Mouse (Mus musculus): ENCODE measurements around the gene Zfp978. TPM values are rescaled to one million over a fixed set of nuclear protein-coding genes. Genes with fewer than 3 reads are reported as not detected.
"Not testable (repeated sequence)": the region's sequence is repeated elsewhere in the genome, so short reads cannot be mapped to it uniquely, and the experiment has no call there.

The Zfp978 gene
- not detected in 2 replicates for polyA plus RNA-seq (2015; fragmentation: Nextera tagmentation; extraction: Ambion mirVana)

DNA sequence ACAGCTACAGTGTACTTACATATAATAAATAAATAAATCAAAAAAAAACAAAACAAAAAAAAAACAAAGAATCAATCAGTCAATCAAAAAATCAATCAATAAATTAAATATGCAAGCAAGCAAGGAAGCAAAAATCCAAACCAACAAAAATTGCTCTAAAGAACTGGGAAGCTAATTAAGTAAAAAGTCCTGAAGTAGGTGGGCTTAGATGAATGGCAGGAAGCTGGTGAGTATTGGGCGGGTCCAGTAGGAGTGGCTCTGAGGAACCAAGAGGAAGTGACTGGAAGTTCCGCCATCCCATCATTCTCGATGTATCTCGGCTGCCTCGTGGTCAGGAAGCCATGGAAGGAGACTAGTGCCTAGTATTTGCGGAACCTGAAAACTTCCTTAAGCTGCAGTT is at the start of gene Zfp978:
TSS of gene Zfp978 (plus strand) at position 301 of the 400 bp plus-strand sequence.
- not testable (repeated sequence) for H3K4me3 ChIP-seq (replicated peaks; ENCODE audit: low read length); H3K4me2 ChIP-seq (ENCODE audit: low read length); H3K27ac ChIP-seq (ENCODE audit: low read length); H3K9me3 ChIP-seq (ENCODE audit: control insufficient read depth, low read length); H3K27me3 ChIP-seq (replicated peaks; ENCODE audit: control insufficient read depth, insufficient read depth, low read length); H3K9ac ChIP-seq (replicated peaks; ENCODE audit: low read depth, low read length); H3K4me1 ChIP-seq (replicated peaks; ENCODE audit: control insufficient read depth, insufficient read depth, low read length); ATAC-seq; H3K36me3 ChIP-seq (ENCODE audit: control insufficient read depth, insufficient read depth)
- no CpG with 5 or more reads among the region's 6 CpGs for WGBS

DNA sequence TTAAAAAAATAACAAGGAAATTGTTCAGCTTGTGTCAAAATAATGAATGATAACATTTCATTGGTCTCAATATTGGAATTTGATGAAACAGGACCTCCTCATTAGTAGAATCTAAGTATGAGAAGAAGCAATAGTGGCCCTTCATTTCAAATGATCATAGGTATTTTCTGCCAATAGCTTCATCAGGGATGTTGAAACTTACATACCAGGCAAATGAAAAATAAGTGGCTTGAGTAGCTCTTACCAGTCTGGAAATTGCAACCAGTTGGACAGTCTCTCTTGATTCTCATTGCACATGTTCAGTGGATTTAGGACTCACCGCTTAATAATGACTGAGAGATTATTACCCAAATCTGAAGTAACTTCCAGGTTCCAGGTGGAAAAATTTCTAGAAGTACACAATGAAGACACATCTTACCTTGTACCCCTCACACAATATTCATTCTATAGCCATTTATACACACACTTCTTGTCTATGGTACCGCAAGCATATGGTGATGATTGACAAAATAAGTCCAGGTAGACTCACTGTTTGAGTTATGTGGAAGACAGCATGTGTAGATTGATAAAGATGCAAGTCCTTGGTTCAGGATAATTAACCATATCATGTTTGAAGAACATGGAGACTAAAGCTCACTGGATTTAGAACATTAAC is 25.9 kb upstream of the Zfp978 start:
- ATAC-seq; H3K27ac ChIP-seq (ENCODE audit: low read length); H3K36me3 ChIP-seq (ENCODE audit: control insufficient read depth, insufficient read depth); H3K27me3 ChIP-seq (replicated peaks; ENCODE audit: control insufficient read depth, insufficient read depth, low read length); H3K4me3 ChIP-seq (replicated peaks; ENCODE audit: low read length); H3K4me2 ChIP-seq (ENCODE audit: low read length); H3K9ac ChIP-seq (replicated peaks; ENCODE audit: low read depth, low read length); H3K4me1 ChIP-seq (replicated peaks; ENCODE audit: control insufficient read depth, insufficient read depth, low read length): not testable (repeated sequence)
- peaks cover 48% of the 10 kb centered on the region for H3K9me3 ChIP-seq (ENCODE audit: control insufficient read depth, low read length)
- 91% methylated on average over 2 of the region's 2 CpGs for WGBS

DNA sequence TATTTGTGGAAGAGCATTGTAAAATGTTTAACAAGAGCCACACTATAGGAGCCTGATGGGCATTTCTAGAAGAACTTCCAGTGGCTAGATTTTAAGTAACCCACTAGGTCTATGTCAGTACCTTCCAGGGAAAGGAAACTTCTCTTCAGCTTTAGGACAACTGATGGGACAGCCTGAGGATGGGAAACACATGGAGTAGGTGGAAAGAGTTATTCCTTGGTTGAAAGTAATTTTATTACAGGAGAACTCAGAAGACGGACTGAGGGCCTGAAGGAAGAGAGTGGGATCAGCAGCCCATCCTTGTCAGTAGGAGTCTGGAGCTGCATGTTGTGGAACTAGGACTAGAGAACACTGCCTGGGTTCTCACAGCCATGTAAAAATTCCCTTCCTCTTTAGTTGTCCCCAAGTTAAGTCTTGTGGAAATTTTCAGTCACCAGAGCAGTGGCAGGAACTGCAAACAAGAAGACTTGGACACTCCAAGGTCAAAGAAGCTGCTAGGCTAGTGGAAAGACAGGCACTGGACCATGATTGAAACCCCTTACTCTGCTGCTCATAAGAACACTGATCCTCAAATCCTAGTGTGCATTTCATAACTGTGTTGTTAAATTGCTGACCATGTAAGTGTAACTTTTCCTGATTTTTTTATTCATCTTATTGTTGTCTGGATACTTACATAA is 25.3 kb upstream of the Zfp978 start:
- peaks cover 51% of the 10 kb centered on the region for H3K9me3 ChIP-seq (ENCODE audit: control insufficient read depth, low read length)
- not testable (repeated sequence) for ATAC-seq; H3K4me2 ChIP-seq (ENCODE audit: low read length); H3K9ac ChIP-seq (replicated peaks; ENCODE audit: low read depth, low read length); H3K27me3 ChIP-seq (replicated peaks; ENCODE audit: control insufficient read depth, insufficient read depth, low read length); H3K4me3 ChIP-seq (replicated peaks; ENCODE audit: low read length); H3K36me3 ChIP-seq (ENCODE audit: control insufficient read depth, insufficient read depth); H3K27ac ChIP-seq (ENCODE audit: low read length); H3K4me1 ChIP-seq (replicated peaks; ENCODE audit: control insufficient read depth, insufficient read depth, low read length)
- 47% methylated on average over 1 of the region's 1 CpGs for WGBS

DNA sequence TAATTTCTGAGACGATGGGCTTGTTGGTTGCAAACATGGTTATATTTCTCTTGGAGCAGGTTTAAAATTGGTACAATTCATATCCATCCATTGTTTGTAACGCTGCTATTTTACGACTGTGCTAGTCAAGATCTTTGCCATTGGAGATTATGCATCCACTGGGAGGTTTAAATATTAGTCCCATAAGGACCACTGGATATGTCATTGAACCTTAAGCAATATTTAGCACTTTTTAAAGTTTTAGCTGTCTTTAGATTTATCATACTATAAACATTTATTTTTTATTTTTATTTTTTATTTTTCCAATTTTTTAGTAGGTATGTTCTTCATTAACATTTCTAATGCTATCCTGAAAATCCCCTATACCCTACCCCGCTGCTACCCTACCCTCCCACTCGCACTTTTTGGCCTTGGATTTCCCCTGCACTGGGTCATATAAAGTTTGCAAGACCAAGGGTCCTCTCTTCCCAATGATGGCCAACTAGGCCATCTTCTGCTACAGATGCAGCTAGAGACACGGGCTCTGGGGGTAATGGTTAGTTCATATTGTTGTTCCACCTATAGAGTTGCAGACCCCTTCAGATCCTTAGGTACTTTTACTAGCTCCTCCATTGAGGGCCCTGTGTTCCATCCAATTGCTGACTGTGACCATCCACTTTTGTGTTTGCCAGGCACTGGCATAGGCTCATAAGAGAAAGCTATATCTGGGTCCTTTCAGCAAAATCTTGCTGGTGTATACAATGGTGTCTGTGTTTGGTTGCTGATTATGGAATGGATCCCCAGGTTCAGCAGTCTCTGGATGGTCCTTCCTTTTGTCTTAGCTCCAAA is 24.5 kb upstream of the Zfp978 start:
- 70% methylated on average over 6 of the region's 6 CpGs for WGBS
- H3K4me2 ChIP-seq (ENCODE audit: low read length); H3K27ac ChIP-seq (ENCODE audit: low read length); ATAC-seq; H3K4me1 ChIP-seq (replicated peaks; ENCODE audit: control insufficient read depth, insufficient read depth, low read length); H3K27me3 ChIP-seq (replicated peaks; ENCODE audit: control insufficient read depth, insufficient read depth, low read length); H3K9ac ChIP-seq (replicated peaks; ENCODE audit: low read depth, low read length); H3K36me3 ChIP-seq (ENCODE audit: control insufficient read depth, insufficient read depth); H3K4me3 ChIP-seq (replicated peaks; ENCODE audit: low read length): not testable (repeated sequence)
- peaks cover 52% of the 10 kb centered on the region for H3K9me3 ChIP-seq (ENCODE audit: control insufficient read depth, low read length)

DNA sequence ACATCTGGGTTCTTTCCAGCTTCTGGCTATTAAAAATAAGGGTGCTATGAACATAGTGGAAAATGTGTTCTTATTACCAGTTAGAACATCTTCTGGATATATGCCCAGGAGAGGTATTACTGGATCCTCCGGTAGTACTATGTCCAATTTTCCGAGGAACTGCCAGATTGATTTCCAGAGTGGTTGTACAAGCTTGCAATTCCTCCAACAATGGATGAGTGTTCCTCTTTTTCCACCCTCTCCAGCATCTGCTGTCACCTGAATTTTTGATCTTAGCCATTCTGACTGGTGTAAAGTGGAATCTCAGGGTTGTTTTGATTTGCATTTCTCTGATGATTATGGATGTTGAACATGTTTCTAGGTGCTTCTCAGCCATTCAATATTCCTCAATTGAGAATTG is 23.6 kb upstream of the Zfp978 start:
- H3K9ac ChIP-seq (replicated peaks; ENCODE audit: low read depth, low read length); H3K4me1 ChIP-seq (replicated peaks; ENCODE audit: control insufficient read depth, insufficient read depth, low read length); H3K27me3 ChIP-seq (replicated peaks; ENCODE audit: control insufficient read depth, insufficient read depth, low read length); H3K27ac ChIP-seq (ENCODE audit: low read length); H3K36me3 ChIP-seq (ENCODE audit: control insufficient read depth, insufficient read depth); H3K4me2 ChIP-seq (ENCODE audit: low read length); ATAC-seq; H3K4me3 ChIP-seq (replicated peaks; ENCODE audit: low read length): not testable (repeated sequence)
- peaks cover 52% of the 10 kb centered on the region for H3K9me3 ChIP-seq (ENCODE audit: control insufficient read depth, low read length)
- WGBS: 88% methylated on average over 2 of the region's 2 CpGs

DNA sequence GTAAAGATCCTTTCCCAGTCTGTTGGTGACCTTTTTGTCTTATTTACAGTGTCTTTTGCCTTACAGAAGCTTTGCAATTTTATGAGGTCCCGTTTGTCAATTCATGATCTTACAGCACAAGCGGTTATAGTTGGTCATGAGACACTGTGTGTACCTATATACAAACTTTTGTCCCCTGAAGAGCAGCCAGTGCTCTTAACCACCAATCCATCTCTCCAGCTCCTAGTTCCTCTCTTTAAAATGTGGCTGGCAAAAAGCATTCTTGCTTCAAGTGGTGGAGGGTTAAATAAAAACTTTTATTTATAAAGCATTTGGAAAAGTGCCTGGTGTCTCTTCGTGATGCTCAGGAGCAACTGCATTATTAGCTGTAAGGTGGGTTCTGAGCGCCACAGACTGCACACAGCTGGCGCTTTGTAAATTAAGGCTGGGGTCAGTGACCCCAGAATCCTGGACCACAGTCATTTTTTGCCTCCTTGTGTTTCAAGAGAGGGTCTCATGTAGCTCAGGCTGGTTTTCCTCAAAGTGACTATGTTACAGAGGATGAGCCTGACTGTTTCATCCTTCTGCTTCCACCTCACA is 23.0 kb upstream of the Zfp978 start:
- no peak overlapping the region for H3K4me2 ChIP-seq (ENCODE audit: low read length)
- 71% methylated on average over 5 of the region's 5 CpGs for WGBS
- ATAC-seq: no peak
- no peaks in the 10 kb centered on the region for H3K36me3 ChIP-seq (ENCODE audit: control insufficient read depth, insufficient read depth)
- H3K4me1 ChIP-seq (replicated peaks; ENCODE audit: control insufficient read depth, insufficient read depth, low read length): no peaks in the 10 kb centered on the region
- H3K9me3 ChIP-seq (ENCODE audit: control insufficient read depth, low read length): peaks cover 53% of the 10 kb centered on the region
- no peaks in the 10 kb centered on the region for H3K27me3 ChIP-seq (replicated peaks; ENCODE audit: control insufficient read depth, insufficient read depth, low read length)
- H3K4me3 ChIP-seq (replicated peaks; ENCODE audit: low read length): no peak overlapping the region
- no peak overlapping the region for H3K9ac ChIP-seq (replicated peaks; ENCODE audit: low read depth, low read length)
- H3K27ac ChIP-seq (ENCODE audit: low read length): no peak overlapping the region

DNA sequence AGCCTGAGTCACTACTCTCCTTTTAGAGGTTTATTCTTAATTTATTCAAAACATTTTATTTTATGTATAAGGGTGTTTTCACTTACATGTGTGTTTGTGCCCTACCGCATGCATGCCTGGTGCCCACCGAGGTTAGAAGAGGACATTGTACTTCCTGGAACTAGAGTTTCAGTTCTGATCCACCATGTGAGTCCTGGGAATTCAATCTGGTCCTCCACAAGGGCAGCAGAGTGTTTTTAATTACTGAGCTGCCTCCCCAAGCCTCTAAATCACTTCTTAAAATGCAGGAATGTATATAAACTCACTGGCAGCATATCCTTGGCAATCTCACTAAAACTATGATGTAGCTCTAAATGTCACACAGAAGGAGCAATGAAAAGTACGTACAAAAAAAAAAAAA is 22.4 kb upstream of the Zfp978 start:
- 78% methylated on average over 3 of the region's 3 CpGs for WGBS
- not testable (repeated sequence) for H3K4me3 ChIP-seq (replicated peaks; ENCODE audit: low read length); ATAC-seq; H3K27me3 ChIP-seq (replicated peaks; ENCODE audit: control insufficient read depth, insufficient read depth, low read length); H3K4me1 ChIP-seq (replicated peaks; ENCODE audit: control insufficient read depth, insufficient read depth, low read length); H3K9ac ChIP-seq (replicated peaks; ENCODE audit: low read depth, low read length); H3K27ac ChIP-seq (ENCODE audit: low read length); H3K4me2 ChIP-seq (ENCODE audit: low read length); H3K36me3 ChIP-seq (ENCODE audit: control insufficient read depth, insufficient read depth)
- peaks cover 59% of the 10 kb centered on the region for H3K9me3 ChIP-seq (ENCODE audit: control insufficient read depth, low read length)

DNA sequence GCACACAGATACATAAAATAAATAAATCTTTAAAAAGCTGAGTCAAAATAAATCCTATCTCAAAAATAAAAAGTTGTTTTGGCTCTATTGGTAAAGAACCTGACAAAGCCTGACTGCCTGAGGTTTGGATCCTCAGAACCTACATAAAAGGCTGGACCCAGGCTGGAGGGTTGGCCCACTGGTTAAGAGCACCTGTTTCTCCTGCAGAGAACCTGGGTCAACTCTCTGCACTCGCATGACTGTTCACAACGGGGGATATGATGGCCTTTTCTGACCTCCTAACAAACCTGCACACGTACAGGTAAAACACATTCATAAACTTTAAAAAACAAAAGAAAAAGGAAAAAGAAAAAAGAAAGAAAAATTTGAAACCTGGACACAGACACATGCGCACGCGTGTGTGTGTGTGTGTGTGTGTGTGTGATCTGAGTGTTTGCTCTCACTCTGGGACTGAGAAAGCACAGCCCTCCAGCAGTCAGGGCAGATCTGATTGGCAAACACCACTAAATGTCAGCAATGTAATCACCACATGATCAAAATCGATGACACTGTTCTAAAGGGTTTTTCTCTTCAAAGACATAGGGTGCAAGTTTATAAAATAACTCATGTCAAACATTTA is 21.4 kb upstream of the Zfp978 start:
- ATAC-seq; H3K4me3 ChIP-seq (replicated peaks; ENCODE audit: low read length); H3K4me2 ChIP-seq (ENCODE audit: low read length); H3K4me1 ChIP-seq (replicated peaks; ENCODE audit: control insufficient read depth, insufficient read depth, low read length); H3K36me3 ChIP-seq (ENCODE audit: control insufficient read depth, insufficient read depth); H3K27ac ChIP-seq (ENCODE audit: low read length); H3K9ac ChIP-seq (replicated peaks; ENCODE audit: low read depth, low read length); H3K27me3 ChIP-seq (replicated peaks; ENCODE audit: control insufficient read depth, insufficient read depth, low read length): not testable (repeated sequence)
- WGBS: 72% methylated on average over 7 of the region's 7 CpGs
- H3K9me3 ChIP-seq (ENCODE audit: control insufficient read depth, low read length): peaks cover 57% of the 10 kb centered on the region

DNA sequence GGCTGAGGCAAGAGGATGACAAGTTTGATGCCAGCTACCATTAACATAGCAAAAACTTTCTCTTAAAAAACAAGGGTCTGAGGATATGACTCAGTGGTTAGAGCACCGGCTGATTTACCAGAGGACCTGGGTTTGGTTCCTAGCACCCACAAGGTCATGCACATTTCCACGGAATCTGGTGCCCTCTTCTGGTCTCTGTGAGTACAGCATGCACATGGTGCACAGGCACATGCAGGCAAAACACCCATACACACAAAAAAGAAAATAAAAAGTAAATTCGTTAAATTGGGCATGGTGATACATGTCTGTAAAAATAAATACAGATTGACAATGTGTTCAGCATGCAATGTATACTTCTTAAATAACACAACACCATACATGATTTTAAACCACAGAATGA is 20.9 kb upstream of the Zfp978 start:
- WGBS: 65% methylated on average over 3 of the region's 3 CpGs
- not testable (repeated sequence) for H3K4me2 ChIP-seq (ENCODE audit: low read length); H3K9ac ChIP-seq (replicated peaks; ENCODE audit: low read depth, low read length); H3K27me3 ChIP-seq (replicated peaks; ENCODE audit: control insufficient read depth, insufficient read depth, low read length); H3K36me3 ChIP-seq (ENCODE audit: control insufficient read depth, insufficient read depth); ATAC-seq; H3K27ac ChIP-seq (ENCODE audit: low read length); H3K4me1 ChIP-seq (replicated peaks; ENCODE audit: control insufficient read depth, insufficient read depth, low read length); H3K4me3 ChIP-seq (replicated peaks; ENCODE audit: low read length)
- H3K9me3 ChIP-seq (ENCODE audit: control insufficient read depth, low read length): peaks cover 53% of the 10 kb centered on the region
